Mouse (Mus musculus) spleen, postnatal 36 days (tissue): ENCODE data around the gene Gm14214.

Experiments used
- DNase-seq, 2 experiments: peaks; one replicate each; pipeline ENCODE4 v3.0.0; 2022; ENCODE audit warnings: low spot score in 2 of 2, mixed read lengths in 1 of 2

Gene Gm14214

DNA sequence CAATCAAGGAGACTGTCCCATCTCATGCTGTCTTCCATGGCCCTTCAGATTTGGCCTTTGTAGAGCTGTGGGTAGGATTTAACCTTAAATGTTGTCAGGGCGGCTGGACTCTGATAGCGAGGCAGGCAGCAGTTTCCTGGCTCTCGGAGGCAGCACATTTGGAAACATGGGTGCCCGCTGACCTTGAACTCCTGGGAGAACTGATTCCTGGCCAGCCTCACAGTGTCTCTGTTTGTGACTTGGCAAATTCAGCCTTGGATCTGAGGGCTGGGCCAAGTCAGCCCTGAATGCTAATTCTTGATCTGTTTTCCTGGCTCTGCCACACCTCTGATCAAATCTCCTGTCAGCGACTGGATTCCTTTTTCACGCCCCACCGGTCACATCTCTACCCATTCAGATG is 6.7 kb upstream of the Gm14214 start:
- DNase-seq, result no peak

- no peak for DNase-seq
These were observed 4.2 kb upstream of the Gm14214 start for GRCm38 (mm10) chr2:154774032-154774431.

DNA sequence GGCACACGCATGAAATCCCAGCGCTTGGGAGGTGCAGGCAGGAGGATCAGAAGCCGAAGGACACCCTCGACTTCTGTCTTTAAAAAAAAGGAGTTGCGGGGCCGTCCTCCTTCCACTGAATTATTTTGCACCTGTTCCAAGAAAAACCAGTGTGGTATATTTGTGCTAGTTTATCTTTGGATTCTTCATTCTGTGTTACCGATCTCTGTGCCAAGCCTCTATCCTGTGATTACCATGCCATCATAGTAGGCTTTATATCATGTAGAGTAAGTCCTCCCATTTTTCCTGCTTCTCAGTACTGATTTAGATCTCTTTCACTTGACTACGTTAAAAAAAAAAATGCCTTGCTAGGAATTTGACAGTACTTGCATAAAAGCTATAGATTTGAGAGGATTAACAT is 1.8 kb upstream of the Gm14214 start:
- no peak for DNase-seq

GRCm38 (mm10) chr2:154767051-154767450 is 2.8 kb downstream of the Gm14214 start:
- no peak for DNase-seq

GRCm38 (mm10) chr2:154765554-154766008 is 4.2 kb downstream of the Gm14214 start:
- no peak for DNase-seq

- no peak for DNase-seq
These were observed 4.9 kb downstream of the Gm14214 start for GRCm38 (mm10) chr2:154764828-154765497.

- DNase-seq, result no peak
These were observed 6.6 kb downstream of the Gm14214 start for GRCm38 (mm10) chr2:154763226-154763625.

- no peak for DNase-seq
These were observed 11.4 kb downstream of the Gm14214 start for GRCm38 (mm10) chr2:154758454-154758853.

- DNase-seq, result peak in 1 of 2 experiments; percentile 31
These were observed 12.1 kb downstream of the Gm14214 start for GRCm38 (mm10) chr2:154757691-154758090.

- no peak for DNase-seq
These were observed 14.0 kb downstream of the Gm14214 start for GRCm38 (mm10) chr2:154755791-154756190.

- no peak for DNase-seq
These were observed 15.7 kb downstream of the Gm14214 start for GRCm38 (mm10) chr2:154754068-154754560.

GRCm38 (mm10) chr2:154751924-154752323 is 17.9 kb downstream of the Gm14214 start:
- no peak for DNase-seq

- DNase-seq, result no peak
These were observed 20.5 kb downstream of the Gm14214 start for GRCm38 (mm10) chr2:154749046-154750036.

DNA sequence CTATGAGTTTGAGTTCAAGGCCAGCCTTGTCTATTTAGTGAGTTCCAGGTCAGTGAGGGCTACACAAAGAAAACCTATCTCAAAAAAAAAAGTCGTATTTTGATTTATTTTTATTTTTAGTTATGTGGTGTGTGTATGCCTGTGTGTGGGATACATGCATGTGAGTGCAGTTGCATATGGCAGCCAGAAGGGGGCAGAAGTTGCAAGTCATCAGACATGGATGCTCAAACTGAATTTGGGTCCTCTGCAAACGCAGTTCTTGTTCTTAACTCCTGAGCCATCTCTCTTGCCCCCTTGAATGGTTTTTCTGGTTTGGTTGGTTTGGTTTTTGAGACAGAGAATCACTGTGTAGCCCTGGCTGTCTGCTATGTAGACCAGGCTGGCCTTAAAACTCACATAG is 21.4 kb downstream of the Gm14214 start:
- DNase-seq, result no peak

DNA sequence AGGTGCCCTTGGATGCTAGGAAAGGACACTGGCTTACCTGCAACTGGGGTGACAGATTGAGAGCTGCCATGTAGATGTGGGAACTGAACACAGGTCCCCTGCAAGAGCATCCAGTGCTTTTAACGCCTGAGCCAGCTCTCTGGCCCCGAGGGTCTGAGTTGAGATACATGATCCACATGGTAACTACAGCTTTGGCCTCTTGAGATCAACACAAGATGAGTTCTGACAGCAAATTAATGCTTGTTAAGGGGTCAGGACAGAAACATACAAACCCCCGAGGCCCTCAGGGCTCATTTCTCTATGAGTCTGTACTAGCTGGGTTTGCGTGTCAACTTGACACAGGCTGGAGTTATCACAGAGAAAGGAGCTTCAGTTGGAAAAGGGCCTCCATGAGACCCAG is 25.9 kb downstream of the Gm14214 start:
- DNase-seq, result no peak

GRCm38 (mm10) chr2:154742911-154743819 is 26.7 kb downstream of the Gm14214 start:
- DNase-seq, result no peak

DNA sequence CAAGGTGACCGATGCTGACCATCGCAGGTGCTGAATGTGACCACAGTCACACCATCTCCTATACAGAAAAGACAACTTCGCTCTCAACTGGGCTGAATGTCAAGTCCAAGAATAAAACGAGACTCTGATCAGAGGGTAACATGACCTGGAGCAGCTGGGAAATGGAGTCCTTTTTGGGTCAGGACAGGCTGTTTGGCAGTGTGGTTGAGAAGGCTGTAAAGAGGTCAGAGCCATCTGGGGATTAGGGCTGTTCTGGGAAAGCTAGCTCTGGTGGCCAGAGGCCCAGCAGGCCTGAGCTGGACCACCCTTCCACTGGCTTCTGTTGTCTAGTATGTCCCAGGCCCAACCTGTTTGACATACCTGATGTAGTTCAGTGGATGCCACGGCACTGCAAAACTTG is 31.2 kb downstream of the Gm14214 start:
- no peak for DNase-seq

GRCm38 (mm10) chr2:154735986-154736385 is 33.8 kb downstream of the Gm14214 start:
- DNase-seq, result no peak

DNA sequence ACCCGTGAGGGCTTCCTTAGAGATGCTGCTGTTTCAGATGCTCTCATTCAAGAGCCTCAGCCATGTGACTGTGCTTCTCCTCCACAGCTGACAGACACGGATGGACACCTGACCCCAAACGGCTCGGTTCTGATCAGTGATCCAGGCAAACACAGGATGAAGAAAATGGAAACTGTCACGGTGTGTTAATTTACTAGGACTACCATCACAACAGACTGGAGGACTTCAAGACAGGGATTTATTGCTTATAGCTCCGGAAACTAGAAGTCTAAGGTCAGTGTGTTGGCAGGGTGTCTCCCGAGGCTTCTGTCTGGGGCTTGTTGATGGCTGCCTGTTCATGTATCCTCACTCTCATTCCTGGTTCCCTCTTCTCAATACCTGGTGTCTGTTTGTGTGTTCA is 34.4 kb downstream of the Gm14214 start:
- no peak for DNase-seq

- DNase-seq, result no peak
These were observed 34.9 kb downstream of the Gm14214 start for GRCm38 (mm10) chr2:154734977-154735376.

- peak in 1 of 2 experiments; percentile 24 for DNase-seq
These were observed 37.2 kb downstream of the Gm14214 start for GRCm38 (mm10) chr2:154732503-154733141.
